Mouse (Mus musculus): ENCODE results near the gene Nme2. TPM values are rescaled to one million over a fixed set of nuclear protein-coding genes. Genes with fewer than 3 reads are reported as not detected.

Nme2 gene
- total RNA-seq, 2 experiments from 2014 or later, result 1,044 to 1,063 TPM

DNA sequence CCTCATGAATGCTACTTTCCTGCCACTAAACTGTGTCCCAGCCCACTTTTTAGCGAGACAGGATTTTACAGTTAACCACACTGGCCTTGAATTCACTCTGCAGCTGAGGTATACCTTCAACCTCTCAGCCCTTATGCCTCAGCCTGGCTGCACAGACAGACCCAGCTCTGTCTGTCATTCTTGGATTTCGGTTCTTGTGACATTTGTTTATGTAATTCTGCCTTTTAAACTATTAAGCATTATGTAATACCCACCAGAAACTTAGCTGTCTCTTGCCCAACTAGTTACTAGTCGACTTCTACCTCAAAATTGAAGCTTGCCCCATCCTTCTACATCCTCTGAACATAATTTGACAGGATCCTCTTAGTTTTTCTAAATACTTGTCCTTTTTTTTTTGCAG, 48.2 kb downstream of the Nme2 start:
- intact Hi-C loops (cut with DNase I), result no loop called here
- no peak for DNase-seq (ENCODE audit: low spot score)

DNA sequence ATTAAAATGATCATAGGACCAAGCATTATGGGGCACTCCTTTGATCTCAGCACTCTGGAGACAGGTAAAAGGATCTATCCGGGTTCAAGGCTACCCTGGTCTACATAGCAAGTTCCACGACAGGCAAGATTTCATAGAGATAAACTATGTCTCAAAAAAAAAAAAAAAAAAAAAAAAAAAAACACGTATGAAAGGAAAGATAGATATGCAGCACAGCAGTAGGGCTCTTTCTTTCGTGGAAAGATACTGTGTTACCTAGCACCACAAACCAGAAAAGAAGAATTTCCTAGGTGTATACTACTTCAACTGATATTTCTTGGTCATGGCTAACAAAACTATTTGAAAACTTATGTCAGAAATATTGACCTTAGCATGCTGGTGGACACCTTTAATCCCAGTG, 49.2 kb downstream of the Nme2 start:
- no peak for DNase-seq (ENCODE audit: low spot score)
- intact Hi-C loops (cut with DNase I), result no loop called here

Other genes starting within 250 kb of the Nme2 start
- 1 to 10 TPM; 8.1 to 8.7 TPM for gene Utp18, start 70.5 kb downstream of the Nme2 start, total RNA-seq (2021)
- 10 to 100 TPM; 15.1 to 15.6 TPM for gene Mbtd1, start 70.4 kb downstream of the Nme2 start, total RNA-seq (2021)
- gene Gm20390, start 12.0 kb upstream of the Nme2 start, total RNA-seq (2021), result 10 to 100 TPM; 15.9 to 21.2 TPM
- 10 to 100 TPM; 12.9 to 15.5 TPM for gene Nme1, start 12.3 kb upstream of the Nme2 start, total RNA-seq (2021)
- gene Spag9, start 39.8 kb upstream of the Nme2 start, total RNA-seq (2021), result 100 to 1,000 TPM; 132 to 139 TPM